Mouse (Mus musculus) kidney, adult 2 months (tissue): ENCODE data around the gene Max. TPM values are rescaled to one million over a fixed set of nuclear protein-coding genes. Genes with fewer than 3 reads are reported as not detected.

Experiments used
- DNase-seq: peaks from one replicate; pipeline ENCODE4 v3.0.0; 2021
- H3K27ac ChIP-seq: fragments of 200-500 bp; 2 replicates; pipeline ENCODE4 v1.5.1; 2012; ENCODE audit warnings: low read depth, low read length, control low read depth, inconsistent platforms; ENCODE audit not compliant: insufficient read depth
- H3K27me3 ChIP-seq: fragments of 200-500 bp; replicated peaks from 2 replicates; pipeline ENCODE4 v1.6.1; 2012; ENCODE audit warnings: mild to moderate bottlenecking, moderate library complexity, low read length, inconsistent platforms; ENCODE audit not compliant: control insufficient read depth, insufficient read depth
- H3K36me3 ChIP-seq: fragments of 200-500 bp; 2 replicates; pipeline ENCODE4 v1.6.1; 2012; ENCODE audit warnings: mild to moderate bottlenecking, moderate library complexity, low read length, inconsistent platforms; ENCODE audit not compliant: control insufficient read depth, insufficient read depth
- H3K4me1 ChIP-seq: fragments of 200-500 bp; 2 replicates; pipeline ENCODE4 v1.6.1; 2011; ENCODE audit warnings: low read length; ENCODE audit not compliant: control insufficient read depth, insufficient read depth
- H3K4me3 ChIP-seq: fragments of 200-500 bp; 2 replicates; pipeline ENCODE4 v1.5.1; 2011; ENCODE audit warnings: mild to moderate bottlenecking, low read depth, low read length, control low read depth; ENCODE audit not compliant: insufficient read depth
- CTCF ChIP-seq: fragments of 200-500 bp; conservative IDR thresholded peaks from 2 replicates; pipeline ENCODE4 v1.5.1; 2011; ENCODE audit warnings: low read depth, mild to moderate bottlenecking, control low read depth, low read length, moderate library complexity, mixed read lengths; ENCODE audit not compliant: insufficient read depth, insufficient read length
- POLR2A ChIP-seq: fragments of 200-500 bp; IDR thresholded peaks from one replicate; pipeline ENCODE4 v1.6.1; 2011; ENCODE audit warnings: low read depth, low read length, control low read depth
- WGBS: fragments of 180-500 bp; shearing (Covaris S2); methylation state at CpG from one replicate; pipeline ENCODE4 v1.1.7; 2018; 5-methylcytosine and 5-hydroxymethylcytosine counted together
- polyA plus RNA-seq: library from polyadenylated mRNA; depleted of rRNA; stranded (reverse); fragments of >200 nt; gene quantifications from 2 replicates; pipeline ENCODE4 v1.2.3, GENCODE M21; 2012

Gene Max
- polyA plus RNA-seq, 1 experiment: 33.8 TPM

GRCm38 (mm10) chr12:76918855-76919254 lies 43.1 kb downstream of the Max start:
- Histone ChIP-seq H3K27ac (no peak overlapping the region), H3K4me1 (no peaks in the 10 kb centered on the region), H3K27me3 (no peaks in the 10 kb centered on the region), H3K4me3 (no peak overlapping the region), H3K36me3 (no peaks in the 10 kb centered on the region)
- DNase-seq: no peak
- TF ChIP-seq CTCF (no peak), POLR2A (no peak)
- WGBS: 71% methylated on average over 3 of the region's 3 CpGs

GRCm38 (mm10) chr12:76918113-76918512 lies 43.9 kb downstream of the Max start:
- DNase-seq: no peak
- 71% methylated on average over 6 of the region's 6 CpGs for WGBS
- no peaks in the 10 kb centered on the region for H3K36me3 ChIP-seq

GRCm38 (mm10) chr12:76916163-76916562 lies 45.8 kb downstream of the Max start:
- TF ChIP-seq POLR2A (no peak), CTCF (no peak)
- Histone ChIP-seq H3K36me3 (no peaks in the 10 kb centered on the region), H3K27me3 (no peaks in the 10 kb centered on the region), H3K27ac (no peak overlapping the region), H3K4me1 (no peaks in the 10 kb centered on the region), H3K4me3 (no peak overlapping the region)
- no peak for DNase-seq
- 89% methylated on average over 11 of the region's 11 CpGs for WGBS

More at GRCm38 (mm10) chr12:76918113-76918512, 43.9 kb downstream of the Max start:
- H3K27me3 ChIP-seq: no peaks in the 10 kb centered on the region
- no peak overlapping the region for H3K27ac ChIP-seq
- H3K4me3 ChIP-seq: no peak overlapping the region
- TF ChIP-seq CTCF (no peak), POLR2A (no peak)
- no peaks in the 10 kb centered on the region for H3K4me1 ChIP-seq

- TF ChIP-seq CTCF (no peak), POLR2A (no peak)
- Histone ChIP-seq H3K36me3 (no peaks in the 10 kb centered on the region), H3K4me1 (no peaks in the 10 kb centered on the region), H3K4me3 (no peak overlapping the region), H3K27me3 (no peaks in the 10 kb centered on the region), H3K27ac (no peak overlapping the region)
- no peak for DNase-seq
- WGBS: 77% methylated on average over 9 of the region's 9 CpGs
Observed at GRCm38 (mm10) chr12:76912193-76912592, 49.8 kb downstream of the Max start.

- no peak overlapping the region for H3K4me3 ChIP-seq
- WGBS: 77% methylated on average over 16 of the region's 16 CpGs
- TF ChIP-seq POLR2A (no peak), CTCF (no peak)
- H3K36me3 ChIP-seq: no peaks in the 10 kb centered on the region
- H3K4me1 ChIP-seq: no peaks in the 10 kb centered on the region
- no peaks in the 10 kb centered on the region for H3K27me3 ChIP-seq
- no peak for DNase-seq
- no peak overlapping the region for H3K27ac ChIP-seq
Observed at GRCm38 (mm10) chr12:76911171-76911726, 50.8 kb downstream of the Max start.

- TF ChIP-seq POLR2A: no peak
- TF ChIP-seq CTCF: no peak
- H3K36me3 ChIP-seq: no peaks in the 10 kb centered on the region
- H3K27me3 ChIP-seq: no peaks in the 10 kb centered on the region
- DNase-seq: no peak
- no peaks in the 10 kb centered on the region for H3K4me1 ChIP-seq
- no peak overlapping the region for H3K27ac ChIP-seq
- no peak overlapping the region for H3K4me3 ChIP-seq
- 87% methylated on average over 11 of the region's 11 CpGs for WGBS
Observed at GRCm38 (mm10) chr12:76910258-76910940, 51.6 kb downstream of the Max start.

GRCm38 (mm10) chr12:76909218-76909617 lies 52.8 kb downstream of the Max start:
- H3K4me1 ChIP-seq: no peaks in the 10 kb centered on the region
- H3K4me3 ChIP-seq: no peak overlapping the region
- H3K27ac ChIP-seq: no peak overlapping the region
- 93% methylated on average over 5 of the region's 5 CpGs for whole genome bisulfite sequencing
- no peak for DNase-seq
- TF ChIP-seq POLR2A (no peak), CTCF (no peak)
- H3K27me3 ChIP-seq: no peaks in the 10 kb centered on the region
- no peaks in the 10 kb centered on the region for H3K36me3 ChIP-seq
